Mouse (Mus musculus) testis, adult 2 months (tissue): ENCODE data around the gene Alpk1.

Source experiments
- CTCF ChIP-seq: fragments of 200-500 bp; IDR thresholded peaks from 2 replicates; pipeline ENCODE4 v1.5.1; 2012; ENCODE audit warnings: low read depth, mild to moderate bottlenecking, inconsistent platforms, low read length, moderate library complexity; ENCODE audit not compliant: control insufficient read depth, insufficient read depth, insufficient replicate concordance
- POLR2A ChIP-seq: fragments of 200-500 bp; IDR thresholded peaks from 2 replicates; pipeline ENCODE4 v1.6.1; 2012; ENCODE audit warnings: low read depth, mild to moderate bottlenecking, inconsistent platforms, low read length, moderate library complexity; ENCODE audit not compliant: control insufficient read depth

- TF ChIP-seq CTCF (no peak), POLR2A (no peak)
Observed at GRCm38 (mm10) chr3:127634984-127635349, 145.4 kb downstream of the Alpk1 start.
